Mouse (Mus musculus) liver, embryonic 11.5 days (tissue): ENCODE data around the gene Creg2. TPM values are rescaled to one million over a fixed set of nuclear protein-coding genes. Genes with fewer than 3 reads are reported as not detected.

Experiments used
- ATAC-seq: fragments of 200-750 bp; cut with Nextera tagmentation; replicated peaks from 2 replicates; pipeline ENCODE4 v1.8.0; 2017; ENCODE audit warnings: moderate number of reproducible peaks, mild to moderate bottlenecking, moderate TSS enrichment, moderate library complexity; ENCODE audit not compliant: low FRiP score
- DNase-seq: peaks from one replicate; pipeline ENCODE4 v3.0.0-alpha.2; 2017; ENCODE audit warnings: low spot score
- H3K27ac ChIP-seq: fragments of 300-500 bp; sonication (generic); 2 replicates; pipeline ENCODE4 v1.5.1; 2014; ENCODE audit warnings: mild to moderate bottlenecking, low read depth, low read length, control low read depth
- H3K27me3 ChIP-seq: fragments of 300-500 bp; sonication (generic); replicated peaks from 2 replicates; pipeline ENCODE4 v1.6.1; 2014; ENCODE audit warnings: low read length, mixed read lengths; ENCODE audit not compliant: control insufficient read depth, insufficient read depth
- H3K36me3 ChIP-seq: fragments of 300-500 bp; sonication (generic); 2 replicates; pipeline ENCODE4 v1.6.1; 2014; ENCODE audit warnings: mild to moderate bottlenecking, low read length, moderate library complexity, mixed read lengths; ENCODE audit not compliant: control insufficient read depth, insufficient read depth
- H3K4me1 ChIP-seq: fragments of 300-500 bp; sonication (generic); replicated peaks from 2 replicates; pipeline ENCODE4 v1.6.1; 2014; ENCODE audit warnings: low read length, mixed read lengths; ENCODE audit not compliant: control insufficient read depth, insufficient read depth
- H3K4me2 ChIP-seq: fragments of 300-500 bp; sonication (generic); 2 replicates; pipeline ENCODE4 v1.6.1; 2014; ENCODE audit warnings: mild to moderate bottlenecking, control low read depth, moderate library complexity
- H3K4me3 ChIP-seq: fragments of 300-500 bp; sonication (generic); 2 replicates; pipeline ENCODE4 v1.5.1; 2014; ENCODE audit warnings: low read depth, low read length, control low read depth
- H3K9ac ChIP-seq: fragments of 300-500 bp; sonication (generic); 2 replicates; pipeline ENCODE4 v1.6.1; 2014; ENCODE audit warnings: low read depth, low read length, control low read depth
- H3K9me3 ChIP-seq: fragments of 300-500 bp; sonication (generic); 2 replicates; pipeline ENCODE4 v1.6.1; 2016; ENCODE audit warnings: low read length, inconsistent platforms, mixed read lengths; ENCODE audit not compliant: control insufficient read depth
- WGBS: fragments of 180-500 bp; shearing (Covaris S2); extraction: QIAGEN DNeasy Blood & Tissue Kit; methylation state at CpG from one replicate; pipeline ENCODE4 v1.1.7; 2014; 5-methylcytosine and 5-hydroxymethylcytosine counted together
- polyA plus RNA-seq: library from polyadenylated mRNA; unstranded; fragments of >200 nt; fragmentation: Nextera tagmentation; extraction: Ambion mirVana; gene quantifications from 2 replicates; pipeline ENCODE4 v1.2.1, GENCODE M21; 2014

The Creg2 gene
- polyA plus RNA-seq, 1 experiment from 2014 or later, result not detected

- ATAC-seq (no peak), DNase-seq (no peak)
- WGBS, result 81% methylated on average over 5 of the region's 5 CpGs
- no peak overlapping the region for H3K4me2 ChIP-seq
- no peaks in the 10 kb centered on the region for H3K4me1 ChIP-seq
- H3K9me3 ChIP-seq, result no peaks in the 10 kb centered on the region
- no peak overlapping the region for H3K27ac ChIP-seq
- no peaks in the 10 kb centered on the region for H3K36me3 ChIP-seq
- no peak overlapping the region for H3K4me3 ChIP-seq
- H3K27me3 ChIP-seq, result no peaks in the 10 kb centered on the region
- H3K9ac ChIP-seq, result no peak overlapping the region
Measured at GRCm38 (mm10) chr1:39623106-39623505, 28.2 kb downstream of the Creg2 start.

DNA sequence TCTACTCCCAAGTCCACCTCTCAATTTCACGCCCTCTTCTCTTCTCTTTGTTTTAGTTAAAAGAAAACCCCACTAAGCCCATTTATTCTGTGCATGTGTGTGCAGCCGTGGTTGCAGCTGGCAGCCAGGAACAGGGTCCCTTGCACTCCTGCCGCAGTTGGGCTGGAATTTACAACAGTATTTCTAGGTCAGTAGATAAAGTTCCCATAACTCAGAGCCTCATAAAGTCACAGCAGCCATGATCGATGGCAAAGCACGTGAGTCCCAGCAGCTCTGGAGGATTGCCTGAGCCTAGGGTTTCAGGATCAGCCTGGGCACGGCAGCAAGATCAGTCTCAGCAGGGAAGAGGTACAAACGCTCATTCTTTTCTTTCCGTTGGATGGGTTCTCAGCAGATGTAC lies 32.8 kb downstream of the Creg2 start:
- H3K9ac ChIP-seq, result no peak overlapping the region
- peaks cover 4% of the 10 kb centered on the region; the same call in 1 of the 2 replicates for H3K4me1 ChIP-seq
- WGBS, result 57% methylated on average over 8 of the region's 8 CpGs
- DNase-seq (no peak), ATAC-seq (no peak)
- no peaks in the 10 kb centered on the region for H3K27me3 ChIP-seq
- no peaks in the 10 kb centered on the region for H3K36me3 ChIP-seq
- no peak overlapping the region for H3K4me3 ChIP-seq
- H3K4me2 ChIP-seq, result no peak overlapping the region
- H3K9me3 ChIP-seq, result no peaks in the 10 kb centered on the region
- H3K27ac ChIP-seq, result no peak overlapping the region

GRCm38 (mm10) chr1:39615526-39615925 lies 35.7 kb downstream of the Creg2 start:
- Histone ChIP-seq H3K4me1 (peaks cover 4% of the 10 kb centered on the region; the same call in 1 of the 2 replicates), H3K9me3 (no peaks in the 10 kb centered on the region), H3K27ac (no peak overlapping the region), H3K4me2 (no peak overlapping the region), H3K9ac (no peak overlapping the region), H3K4me3 (no peak overlapping the region), H3K27me3 (no peaks in the 10 kb centered on the region; the same call in 1 of the 2 replicates), H3K36me3 (no peaks in the 10 kb centered on the region)
- ATAC-seq (no peak), DNase-seq (no peak)
- 71% methylated on average over 6 of the region's 6 CpGs for WGBS

DNA sequence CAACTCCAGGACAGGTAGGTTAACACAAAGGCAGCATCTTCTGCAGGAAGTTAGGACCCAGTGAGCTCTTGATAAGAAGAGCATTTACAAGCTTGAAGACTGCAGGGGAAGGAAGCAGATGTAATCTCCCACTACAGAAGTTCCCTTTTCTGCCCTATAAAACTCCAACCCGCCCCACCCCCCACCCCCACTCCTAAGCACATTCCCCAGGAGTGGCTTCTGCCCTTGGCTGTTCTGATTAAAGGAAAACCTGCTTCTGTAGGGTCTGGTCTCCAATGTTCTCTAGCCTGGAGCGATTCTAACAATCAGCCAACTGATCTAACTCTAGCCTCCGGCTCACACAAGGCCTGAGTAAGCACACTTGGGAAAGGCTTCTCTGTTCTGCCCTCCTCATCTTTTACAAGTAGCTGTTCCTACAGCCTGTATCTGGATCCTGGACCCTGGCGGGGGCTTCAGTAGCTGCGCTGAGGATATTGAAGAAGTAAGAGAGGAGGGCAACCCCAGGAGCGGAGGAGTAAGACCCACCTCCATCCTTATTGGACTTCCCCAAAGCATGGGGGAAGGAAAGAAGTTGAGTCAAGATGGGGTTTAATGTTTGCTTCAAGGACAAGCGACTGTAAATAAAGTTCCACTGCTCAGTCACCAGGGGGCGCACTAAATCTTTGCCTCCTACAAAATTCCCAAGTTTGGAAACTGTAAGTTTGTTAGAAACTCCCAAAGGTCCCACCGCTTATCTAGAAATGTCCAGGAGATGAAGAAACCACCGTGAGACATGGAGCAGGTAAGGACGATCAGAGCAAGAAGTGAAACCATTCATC lies 36.6 kb downstream of the Creg2 start:
- peaks cover 4% of the 10 kb centered on the region; the same call in 1 of the 2 replicates for H3K4me1 ChIP-seq
- no peak overlapping the region for H3K27ac ChIP-seq
- H3K9me3 ChIP-seq, result no peaks in the 10 kb centered on the region
- no peaks in the 10 kb centered on the region for H3K36me3 ChIP-seq
- peak; percentile 48 for DNase-seq
- no peak overlapping the region for H3K4me3 ChIP-seq
- H3K4me2 ChIP-seq, result peak overlapping the region; percentile 47
- H3K27me3 ChIP-seq, result no peaks in the 10 kb centered on the region; the same call in 1 of the 2 replicates
- no peak overlapping the region; the same call in 1 of the 2 replicates for H3K9ac ChIP-seq
- ATAC-seq, result no peak
- WGBS, result 11% methylated on average over 11 of the region's 11 CpGs

GRCm38 (mm10) chr1:39613061-39613460 lies 38.2 kb downstream of the Creg2 start:
- Histone ChIP-seq H3K4me3 (no peak overlapping the region), H3K4me1 (peaks cover 4% of the 10 kb centered on the region; the same call in 1 of the 2 replicates), H3K9ac (no peak overlapping the region), H3K4me2 (no peak overlapping the region), H3K9me3 (no peaks in the 10 kb centered on the region), H3K27me3 (no peaks in the 10 kb centered on the region; the same call in 1 of the 2 replicates), H3K36me3 (no peaks in the 10 kb centered on the region), H3K27ac (no peak overlapping the region)
- 86% methylated on average over 3 of the region's 3 CpGs for WGBS
- ATAC-seq (no peak), DNase-seq (no peak)

- no peaks in the 10 kb centered on the region; the same call in 1 of the 2 replicates for H3K27me3 ChIP-seq
- WGBS, result 81% methylated on average over 5 of the region's 5 CpGs
Measured at GRCm38 (mm10) chr1:39612491-39612890, 38.8 kb downstream of the Creg2 start.

GRCm38 (mm10) chr1:39608534-39608933 lies 42.7 kb downstream of the Creg2 start:
- no peak for ATAC-seq
- no peaks in the 10 kb centered on the region for H3K9me3 ChIP-seq
- no peak overlapping the region for H3K27ac ChIP-seq
- no peak overlapping the region for H3K4me2 ChIP-seq
- DNase-seq, result no peak
- no peaks in the 10 kb centered on the region; the same call in 1 of the 2 replicates for H3K27me3 ChIP-seq
- H3K9ac ChIP-seq, result no peak overlapping the region
- no peak overlapping the region for H3K4me3 ChIP-seq
- WGBS, result 39% methylated on average over 8 of the region's 8 CpGs
- no peaks in the 10 kb centered on the region for H3K36me3 ChIP-seq
- no peaks in the 10 kb centered on the region for H3K4me1 ChIP-seq

More at GRCm38 (mm10) chr1:39612491-39612890, 38.8 kb downstream of the Creg2 start:
- ATAC-seq (no peak), DNase-seq (no peak)
- H3K36me3 ChIP-seq, result no peaks in the 10 kb centered on the region
- no peaks in the 10 kb centered on the region for H3K9me3 ChIP-seq
- H3K9ac ChIP-seq, result no peak overlapping the region
- no peak overlapping the region for H3K27ac ChIP-seq
- H3K4me1 ChIP-seq, result peaks cover 4% of the 10 kb centered on the region; the same call in 1 of the 2 replicates
- H3K4me3 ChIP-seq, result no peak overlapping the region
- H3K4me2 ChIP-seq, result no peak overlapping the region

DNA sequence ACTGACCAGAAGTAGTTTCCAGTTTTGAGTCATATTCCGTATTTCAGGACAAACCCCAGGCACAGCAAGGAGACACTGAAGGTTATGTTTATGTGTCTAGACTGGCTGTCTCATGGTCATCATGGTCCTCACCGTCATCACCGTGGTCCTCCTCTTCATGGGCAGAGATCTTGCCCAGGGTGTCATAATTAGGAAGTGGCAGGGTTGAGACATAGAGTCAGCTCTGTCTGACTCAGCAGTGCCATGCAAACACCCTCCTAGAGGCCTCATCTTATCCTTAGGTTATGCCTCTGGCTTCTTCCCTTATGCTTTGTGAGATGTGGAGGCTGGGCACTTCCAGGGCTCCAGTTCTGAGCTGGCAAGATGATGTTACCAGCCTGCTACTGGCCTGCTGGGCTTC lies 48.8 kb downstream of the Creg2 start:
- H3K9me3 ChIP-seq, result no peaks in the 10 kb centered on the region
- H3K4me2 ChIP-seq, result no peak overlapping the region
- H3K4me1 ChIP-seq, result no peaks in the 10 kb centered on the region
- WGBS, result 78% methylated on average over 3 of the region's 3 CpGs
- H3K27me3 ChIP-seq, result no peaks in the 10 kb centered on the region
- no peak for ATAC-seq
- no peak overlapping the region for H3K27ac ChIP-seq
- no peak overlapping the region for H3K9ac ChIP-seq
- H3K4me3 ChIP-seq, result no peak overlapping the region
- no peak for DNase-seq
- H3K36me3 ChIP-seq, result no peaks in the 10 kb centered on the region

- DNase-seq (no peak), ATAC-seq (no peak)
- H3K27ac ChIP-seq, result no peak overlapping the region
- H3K4me3 ChIP-seq, result no peak overlapping the region
- no peaks in the 10 kb centered on the region for H3K36me3 ChIP-seq
- 79% methylated on average over 11 of the region's 11 CpGs for WGBS
- H3K4me1 ChIP-seq, result no peaks in the 10 kb centered on the region
- no peak overlapping the region for H3K4me2 ChIP-seq
- H3K9me3 ChIP-seq, result no peaks in the 10 kb centered on the region
- no peaks in the 10 kb centered on the region for H3K27me3 ChIP-seq
- H3K9ac ChIP-seq, result no peak overlapping the region
Measured at GRCm38 (mm10) chr1:39598726-39599125, 52.5 kb downstream of the Creg2 start.
